10 mouse cellular contexts compared by ENCODE assay signal in the genomic region with DNA sequence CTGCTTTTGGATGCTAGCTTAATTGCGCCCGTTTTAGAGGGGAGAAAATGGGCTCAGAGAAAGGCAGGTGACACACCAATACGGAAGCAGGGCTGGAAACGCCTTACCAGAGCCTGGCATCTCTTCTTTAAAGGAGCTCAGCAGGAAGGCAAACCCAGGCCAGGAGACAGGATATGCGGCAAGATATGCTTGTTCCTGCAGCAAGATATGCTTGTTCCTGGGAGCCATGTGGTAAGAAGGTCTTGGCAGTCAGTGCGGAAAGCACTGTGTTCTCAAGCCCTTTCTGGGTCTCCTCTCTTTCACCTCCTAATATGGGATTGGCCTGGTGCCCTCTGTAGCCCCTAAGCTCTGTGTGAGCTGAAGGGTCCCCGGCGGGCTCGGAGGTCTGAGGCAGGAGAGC.
DNase-seq lines count a peak whose midpoint lies in the region; ATAC-seq lines count a peak whose summit lies in the region.
"Had no signal": no experiment of that assay in that cellular context is flagged by ENCODE, and none has a peak within 500 bp of the region (broad histone marks: within the 10 kb centered on the region; RNA-seq: fewer than 3 reads in every experiment).

No protein-coding gene starts in this region.

- peak; percentile 44 for DNase-seq in ZHBTc4 (ENCODE audit: low read depth, low spot score)
- DNase-seq in cerebellum, postnatal 14 days: peak; percentile 63 to 68
- no peak for DNase-seq in embryo, embryonic 9.5 days (ENCODE audit: extremely low spot score)
- DNase-seq in spleen, postnatal 36 days (ENCODE audit: low spot score in 2 of 2): no peak
- no peak for DNase-seq in adrenal gland, adult (ENCODE audit: inconsistent age in 2 of 2, low spot score in 1 of 2)

- peaks cover 53% of the 10 kb centered on the region for H3K4me1 ChIP-seq in kidney, embryonic 16.5 days (ENCODE audit: insufficient read depth, low read length)
- peaks cover 48% of the 10 kb centered on the region for H3K4me1 ChIP-seq in kidney, embryonic 14.5 days (ENCODE audit: control insufficient read depth, insufficient read depth, low read length)
- peaks cover 60% of the 10 kb centered on the region for H3K4me1 ChIP-seq in limb, embryonic 12.5 days (replicated peaks)

- 63% methylated on average over 9 of the region's 9 CpGs for WGBS in kidney, embryonic 16.5 days
- 64% methylated on average over 9 of the region's 9 CpGs for WGBS in kidney, embryonic 14.5 days
- 67% methylated on average over 9 of the region's 9 CpGs for WGBS in limb, embryonic 12.5 days

- no peaks in the 10 kb centered on the region for H3K36me3 ChIP-seq in kidney, embryonic 16.5 days (ENCODE audit: insufficient read depth, low read length)
- H3K36me3 ChIP-seq in kidney, embryonic 14.5 days (ENCODE audit: control insufficient read depth, insufficient read depth, low read length): no peaks in the 10 kb centered on the region
- H3K36me3 ChIP-seq in limb, embryonic 12.5 days: no peaks in the 10 kb centered on the region
- H3K36me3 ChIP-seq: midbrain, embryonic 12.5 days had no signal

- no peak overlapping the region for H3K4me3 ChIP-seq in kidney, embryonic 16.5 days (ENCODE audit: low read length)
- H3K4me3 ChIP-seq in kidney, embryonic 14.5 days (ENCODE audit: low read length): no peak overlapping the region
- no peak overlapping the region for H3K4me3 ChIP-seq in limb, embryonic 12.5 days (replicated peaks)
- H3K4me3 ChIP-seq: midbrain, embryonic 12.5 days had no signal

- no peak overlapping the region for H3K4me2 ChIP-seq in kidney, embryonic 16.5 days (replicated peaks; ENCODE audit: low read depth, low read length)
- no peak overlapping the region for H3K4me2 ChIP-seq in kidney, embryonic 14.5 days (replicated peaks; ENCODE audit: low read depth, low read length)
- no peak overlapping the region for H3K4me2 ChIP-seq in limb, embryonic 12.5 days
- H3K4me2 ChIP-seq: midbrain, embryonic 12.5 days had no signal

- H3K27me3 ChIP-seq in kidney, embryonic 16.5 days (ENCODE audit: insufficient read depth, low read length): no peaks in the 10 kb centered on the region
- no peaks in the 10 kb centered on the region for H3K27me3 ChIP-seq in kidney, embryonic 14.5 days (ENCODE audit: control insufficient read depth, insufficient read depth, low read length)
- no peaks in the 10 kb centered on the region for H3K27me3 ChIP-seq in limb, embryonic 12.5 days
- H3K27me3 ChIP-seq: midbrain, embryonic 12.5 days had no signal

- H3K27ac ChIP-seq in kidney, embryonic 16.5 days (ENCODE audit: low read length): peak overlapping the region; percentile 41
- H3K27ac ChIP-seq in kidney, embryonic 14.5 days (ENCODE audit: low read depth, low read length): no peak overlapping the region
- H3K27ac ChIP-seq in limb, embryonic 12.5 days: peak overlapping the region; percentile 20; the same call in 1 of the 2 replicates
- H3K27ac ChIP-seq: midbrain, embryonic 12.5 days had no signal

- no peak overlapping the region for H3K9ac ChIP-seq in kidney, embryonic 16.5 days (replicated peaks; ENCODE audit: low read length)
- no peak overlapping the region for H3K9ac ChIP-seq in kidney, embryonic 14.5 days (ENCODE audit: low read depth, low read length)
- H3K9ac ChIP-seq in limb, embryonic 12.5 days (replicated peaks): no peak overlapping the region
- H3K9ac ChIP-seq: midbrain, embryonic 12.5 days had no signal

- no peak for ATAC-seq in kidney, embryonic 16.5 days (ENCODE audit: low FRiP score, low TSS enrichment)
- no peak for ATAC-seq in kidney, embryonic 14.5 days (ENCODE audit: low FRiP score, low TSS enrichment)
- ATAC-seq in limb, embryonic 12.5 days (ENCODE audit: insufficient number of reproducible peaks, insufficient read depth, low FRiP score, low TSS enrichment, low read depth): no peak
- ATAC-seq: activated CD4-positive, CD25-positive, alpha-beta regulatory T cell, adult 4 months had no signal

- H3K9me3 ChIP-seq in kidney, embryonic 16.5 days (ENCODE audit: low read length): no peaks in the 10 kb centered on the region
- no peaks in the 10 kb centered on the region for H3K9me3 ChIP-seq in kidney, embryonic 14.5 days (ENCODE audit: control insufficient read depth, low read length)
- no peaks in the 10 kb centered on the region for H3K9me3 ChIP-seq in limb, embryonic 12.5 days
- H3K9me3 ChIP-seq: midbrain, embryonic 12.5 days had no signal

Comparison
In these comparisons a context has a peak if more than half of its experiments do, and no peak if none do; other contexts are left out.
1. DNase-seq: peak in ZHBTc4 (single experiment) and cerebellum, postnatal 14 days (2 of 2); none in embryo, embryonic 9.5 days (single experiment), spleen, postnatal 36 days (0 of 2) and adrenal gland, adult (0 of 2).